Mouse (Mus musculus) neural tube, embryonic 15.5 days (tissue): ENCODE results near the gene Hmg20b. TPM values are rescaled to one million over a fixed set of nuclear protein-coding genes. Genes with fewer than 3 reads are reported as not detected.
A peak's percentile ranks its signal among the peaks of the same experiment; 100 is the strongest.

Experiments
- ATAC-seq: fragments of 200-750 bp; cut with Nextera tagmentation; 2 replicates; pipeline ENCODE4 v1.8.0; 2017; ENCODE audit warnings: mild to moderate bottlenecking, moderate TSS enrichment, moderate library complexity; ENCODE audit not compliant: low FRiP score
- H3K27ac ChIP-seq: fragments of 300-500 bp; sonication (generic); replicated peaks from 2 replicates; pipeline ENCODE4 v1.5.1; 2015; ENCODE audit warnings: mild to moderate bottlenecking, inconsistent platforms
- H3K27me3 ChIP-seq: fragments of 300-500 bp; sonication (generic); replicated peaks from 2 replicates; pipeline ENCODE4 v1.6.1; 2015; ENCODE audit warnings: inconsistent platforms
- H3K36me3 ChIP-seq: fragments of 300-500 bp; sonication (generic); 2 replicates; pipeline ENCODE4 v1.6.1; 2015; ENCODE audit warnings: inconsistent platforms
- H3K4me1 ChIP-seq: fragments of 300-500 bp; sonication (generic); 2 replicates; pipeline ENCODE4 v1.6.1; 2015; ENCODE audit warnings: inconsistent platforms
- H3K4me2 ChIP-seq: fragments of 300-500 bp; sonication (generic); 2 replicates; pipeline ENCODE4 v1.6.1; 2015; ENCODE audit warnings: inconsistent platforms, mild to moderate bottlenecking, moderate library complexity
- H3K4me3 ChIP-seq: fragments of 300-500 bp; sonication (generic); replicated peaks from 2 replicates; pipeline ENCODE4 v1.5.1; 2015; ENCODE audit warnings: mild to moderate bottlenecking, inconsistent platforms
- H3K9ac ChIP-seq: fragments of 300-500 bp; sonication (generic); replicated peaks from 2 replicates; pipeline ENCODE4 v1.6.1; 2015; ENCODE audit warnings: mild to moderate bottlenecking, inconsistent platforms
- H3K9me3 ChIP-seq: fragments of 300-500 bp; sonication (generic); replicated peaks from 2 replicates; pipeline ENCODE4 v1.6.1; 2016; ENCODE audit warnings: inconsistent platforms
- WGBS: fragments of 180-500 bp; shearing (Covaris S2); methylation state at CpG from one replicate; pipeline ENCODE4 v1.1.7; 2015; ENCODE audit warnings: mixed read lengths; 5-methylcytosine and 5-hydroxymethylcytosine counted together
- polyA plus RNA-seq: library from polyadenylated mRNA; unstranded; fragments of >200 nt; fragmentation: Nextera tagmentation; extraction: Ambion mirVana; gene quantifications from 2 replicates; pipeline ENCODE4 v1.2.1, GENCODE M21; 2015

The Hmg20b gene
- 31.0 and 48.9 TPM in 2 replicates for polyA plus RNA-seq

- Histone ChIP-seq H3K4me3 (peak within 1 kb of the TSS; percentile 65), H3K27me3 (peaks cover 14% of the 10 kb centered on the region), H3K9ac (peak within 1 kb of the TSS; percentile 62), H3K36me3 (no peaks in the 10 kb centered on the region), H3K27ac (peak within 1 kb of the TSS; percentile 83), H3K4me2 (peak within 1 kb of the TSS; percentile 95), H3K4me1 (peaks cover 29% of the 10 kb centered on the region), H3K9me3 (no peaks in the 10 kb centered on the region)
- WGBS = under 1% methylated on average over 54 of the region's 54 CpGs
- peak; percentile 94 for ATAC-seq
These were observed at the start of gene Hmg20b for GRCm38 (mm10) chr10:81350351-81351063. TSS of gene Hmg20b (minus strand) at chr10:81350480.

- Histone ChIP-seq H3K4me1 (peaks cover 53% of the 10 kb centered on the region), H3K9ac (no peak overlapping the region), H3K36me3 (peaks cover 31% of the 10 kb centered on the region), H3K27ac (no peak overlapping the region), H3K27me3 (no peaks in the 10 kb centered on the region), H3K4me2 (peak overlapping the region; percentile 8; the same call in 1 of the 2 replicates), H3K9me3 (no peaks in the 10 kb centered on the region), H3K4me3 (no peak overlapping the region)
- 75% methylated on average over 18 of the region's 18 CpGs for WGBS
- no peak for ATAC-seq
These were observed 49.6 kb upstream of the Hmg20b start for GRCm38 (mm10) chr10:81399798-81400308.

DNA sequence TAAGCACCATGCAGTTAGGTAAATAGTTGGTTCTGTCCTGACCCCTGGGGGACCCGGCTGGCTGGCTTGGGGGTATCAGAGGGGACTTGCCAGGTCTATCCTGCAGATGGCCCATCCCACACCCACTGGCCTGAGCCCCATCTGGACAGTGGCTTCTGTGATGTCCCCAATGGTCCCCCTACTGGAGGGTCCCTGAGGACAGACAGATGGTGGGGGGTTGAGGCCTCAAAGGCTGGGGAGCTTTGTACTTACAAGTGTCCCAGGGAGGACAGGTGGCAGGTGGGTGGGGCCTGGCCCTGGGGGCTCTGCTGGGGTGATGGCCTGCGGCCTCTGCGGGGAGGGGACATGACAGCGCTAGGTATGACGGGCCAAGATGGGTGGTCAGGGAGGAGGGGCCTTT, 49.0 kb upstream of the Hmg20b start:
- Histone ChIP-seq H3K9ac (no peak overlapping the region), H3K36me3 (peaks cover 26% of the 10 kb centered on the region), H3K27ac (no peak overlapping the region), H3K4me3 (no peak overlapping the region), H3K4me1 (peaks cover 53% of the 10 kb centered on the region), H3K4me2 (no peak overlapping the region), H3K27me3 (no peaks in the 10 kb centered on the region), H3K9me3 (no peaks in the 10 kb centered on the region)
- WGBS = 69% methylated on average over 5 of the region's 5 CpGs
- ATAC-seq = no peak

- no peak for ATAC-seq
- Histone ChIP-seq H3K27ac (peak overlapping the region; percentile 48), H3K4me1 (peaks cover 48% of the 10 kb centered on the region), H3K36me3 (peaks cover 23% of the 10 kb centered on the region), H3K27me3 (no peaks in the 10 kb centered on the region), H3K4me2 (no peak overlapping the region), H3K9me3 (no peaks in the 10 kb centered on the region), H3K9ac (no peak overlapping the region), H3K4me3 (no peak overlapping the region)
- WGBS = 57% methylated on average over 5 of the region's 5 CpGs
These were observed 46.5 kb upstream of the Hmg20b start for GRCm38 (mm10) chr10:81396749-81397148.

DNA sequence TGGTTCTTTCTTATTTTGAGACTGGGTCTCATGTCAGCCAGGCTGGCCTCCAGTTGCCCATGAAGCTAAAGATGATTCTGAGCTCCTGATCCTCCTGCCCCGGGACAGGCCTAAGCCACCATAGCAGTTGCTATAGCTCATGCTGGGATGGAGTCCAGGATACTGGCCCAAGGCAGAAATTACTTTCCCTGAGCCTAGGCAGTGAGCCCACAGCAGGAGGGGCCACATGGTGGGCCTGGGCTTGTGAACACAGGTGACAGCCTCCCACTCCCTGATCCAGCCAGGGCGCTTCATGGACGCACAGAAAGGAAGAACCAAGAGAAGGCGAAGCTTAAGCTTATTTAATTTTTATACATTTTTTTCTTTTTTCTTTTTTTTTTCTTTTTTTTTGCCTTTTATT, 45.6 kb upstream of the Hmg20b start:
- no peaks in the 10 kb centered on the region for H3K27me3 ChIP-seq
- no peak overlapping the region for H3K4me3 ChIP-seq
- peak overlapping the region; percentile 48 for H3K27ac ChIP-seq
- no peaks in the 10 kb centered on the region for H3K9me3 ChIP-seq
- H3K36me3 ChIP-seq = peaks cover 28% of the 10 kb centered on the region
- WGBS = 78% methylated on average over 4 of the region's 4 CpGs
- no peak overlapping the region for H3K9ac ChIP-seq
- no peak for ATAC-seq
- no peak overlapping the region for H3K4me2 ChIP-seq
- H3K4me1 ChIP-seq = peaks cover 40% of the 10 kb centered on the region

- WGBS = 16% methylated on average over 5 of the region's 5 CpGs
- Histone ChIP-seq H3K4me3 (no peak overlapping the region), H3K27me3 (no peaks in the 10 kb centered on the region), H3K9me3 (no peaks in the 10 kb centered on the region), H3K4me2 (no peak overlapping the region), H3K4me1 (peaks cover 38% of the 10 kb centered on the region), H3K27ac (no peak overlapping the region), H3K9ac (no peak overlapping the region), H3K36me3 (peaks cover 21% of the 10 kb centered on the region)
- no peak for ATAC-seq
These were observed 44.8 kb upstream of the Hmg20b start for GRCm38 (mm10) chr10:81395127-81395526.

DNA sequence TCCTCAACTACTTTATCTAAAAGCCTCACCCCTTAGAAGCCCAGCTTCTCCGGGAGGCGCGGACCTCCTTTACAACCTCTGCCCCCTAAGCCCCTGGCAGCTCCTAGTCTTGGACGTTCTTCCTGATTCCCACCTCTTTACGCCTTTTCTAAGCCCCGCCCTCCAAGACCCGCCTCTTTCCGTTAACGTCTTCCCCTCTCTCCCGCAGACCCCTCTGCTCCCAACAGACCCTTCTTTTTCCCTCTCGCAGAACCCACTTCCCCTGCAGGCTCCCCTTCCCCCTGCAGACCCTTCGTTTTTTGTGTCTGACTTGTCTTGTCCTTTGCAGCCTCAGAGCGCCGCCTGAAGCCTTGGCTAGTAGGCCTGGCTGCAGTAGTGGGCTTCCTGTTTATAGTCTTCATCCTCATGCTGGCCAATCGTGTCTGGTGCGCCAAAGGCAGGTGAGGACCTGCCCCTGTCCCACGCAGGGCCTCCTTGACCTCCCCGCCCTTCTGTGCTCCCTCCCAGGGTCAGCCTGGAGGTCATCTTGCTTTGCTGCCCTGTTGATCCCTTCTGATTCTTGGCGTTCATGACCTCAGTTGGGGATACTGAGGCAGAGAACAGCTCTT, 43.3 kb upstream of the Hmg20b start:
- Histone ChIP-seq H3K4me1 (peaks cover 45% of the 10 kb centered on the region), H3K4me3 (peak overlapping the region; percentile 17; the same call in 1 of the 2 replicates), H3K36me3 (peaks cover 12% of the 10 kb centered on the region), H3K9ac (peak overlapping the region; percentile 17; the same call in 1 of the 2 replicates), H3K4me2 (peak overlapping the region; percentile 50), H3K27me3 (no peaks in the 10 kb centered on the region), H3K27ac (0 out of 2 replicates have a peak overlapping the region, but pooled peaks have one; percentile 13), H3K9me3 (no peaks in the 10 kb centered on the region)
- no peak for ATAC-seq
- WGBS = 12% methylated on average over 19 of the region's 19 CpGs

GRCm38 (mm10) chr10:81392781-81393185, 42.5 kb upstream of the Hmg20b start, which contains the start of gene Smim24:
TSS of gene Smim24 (plus strand) at chr10:81393051.
- Histone ChIP-seq H3K4me3 (peak within 1 kb of the TSS; percentile 17; the same call in 1 of the 2 replicates), H3K4me1 (peaks cover 43% of the 10 kb centered on the region), H3K4me2 (peak within 1 kb of the TSS; percentile 50), H3K27ac (0 out of 2 replicates have a peak within 1 kb of the TSS, but pooled peaks have one; percentile 13), H3K9ac (peak within 1 kb of the TSS; percentile 17; the same call in 1 of the 2 replicates), H3K9me3 (no peaks in the 10 kb centered on the region), H3K36me3 (peaks cover 20% of the 10 kb centered on the region), H3K27me3 (no peaks in the 10 kb centered on the region)
- ATAC-seq = no peak
- WGBS = 69% methylated on average over 14 of the region's 14 CpGs

GRCm38 (mm10) chr10:81392270-81392669, 42.0 kb upstream of the Hmg20b start:
- H3K9ac ChIP-seq = no peak overlapping the region
- ATAC-seq = no peak
- peaks cover 38% of the 10 kb centered on the region for H3K4me1 ChIP-seq
- WGBS = 89% methylated on average over 6 of the region's 6 CpGs
- no peaks in the 10 kb centered on the region for H3K27me3 ChIP-seq
- no peak overlapping the region for H3K4me3 ChIP-seq
- no peak overlapping the region for H3K27ac ChIP-seq
- H3K9me3 ChIP-seq = no peaks in the 10 kb centered on the region
- peaks cover 21% of the 10 kb centered on the region for H3K36me3 ChIP-seq
- no peak overlapping the region for H3K4me2 ChIP-seq

GRCm38 (mm10) chr10:81390678-81390965, 40.3 kb upstream of the Hmg20b start:
- 92% methylated on average over 13 of the region's 13 CpGs for WGBS
- no peak for ATAC-seq

DNA sequence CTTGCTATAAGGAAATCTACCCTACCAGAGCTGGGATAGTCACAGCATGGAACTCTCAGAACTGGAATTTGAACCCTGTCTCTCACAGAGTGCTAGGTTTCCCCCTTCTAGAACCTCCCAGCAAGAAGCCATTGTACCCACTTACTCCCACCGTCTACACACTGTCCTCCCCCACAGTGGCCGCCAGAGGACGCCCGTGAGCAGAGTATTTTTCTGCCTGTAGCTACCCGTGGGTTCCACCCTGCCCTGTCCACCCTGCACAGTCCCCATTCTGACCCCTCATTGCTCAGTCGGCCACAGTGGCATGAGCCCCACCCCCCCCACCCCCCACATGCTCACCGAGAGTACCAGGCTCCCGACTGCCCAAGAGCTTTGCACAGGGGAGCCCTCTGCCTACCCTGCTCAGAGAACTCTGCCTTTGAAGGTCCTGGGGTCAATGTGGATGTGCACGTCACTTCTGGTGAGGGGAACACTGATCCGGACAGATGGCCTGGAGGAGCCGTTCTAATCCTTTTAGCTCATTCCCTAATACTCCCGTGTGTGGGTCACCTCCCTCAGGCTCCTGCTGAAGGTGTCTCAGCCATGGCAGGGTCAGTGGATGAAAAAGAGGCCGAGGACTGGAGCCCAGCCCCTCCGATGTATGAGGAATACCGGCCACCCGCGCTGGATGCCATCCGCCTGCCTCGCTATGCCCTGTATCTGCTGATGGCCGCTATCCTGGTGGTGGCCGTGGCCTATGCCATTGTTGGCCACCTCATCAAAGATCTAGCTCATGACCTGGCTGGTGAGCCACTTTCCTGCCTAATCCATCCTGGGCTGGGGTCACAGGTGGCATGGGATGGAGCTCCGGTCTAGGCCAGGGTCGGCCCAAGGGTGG, 39.8 kb upstream of the Hmg20b start:
- 64% methylated on average over 23 of the region's 23 CpGs for WGBS
- Histone ChIP-seq H3K27ac (peak overlapping the region; percentile 3; the same call in 1 of the 2 replicates), H3K9ac (peak overlapping the region; percentile 0; the same call in 1 of the 2 replicates)

More at GRCm38 (mm10) chr10:81390678-81390965, 40.3 kb upstream of the Hmg20b start:
- Histone ChIP-seq H3K9ac (0 out of 2 replicates have a peak overlapping the region, but pooled peaks have one; percentile 0), H3K36me3 (peaks cover 35% of the 10 kb centered on the region), H3K27ac (no peak overlapping the region), H3K27me3 (no peaks in the 10 kb centered on the region), H3K4me1 (peaks cover 38% of the 10 kb centered on the region), H3K9me3 (no peaks in the 10 kb centered on the region), H3K4me2 (no peak overlapping the region), H3K4me3 (no peak overlapping the region)

More for the DNA sequence above, 39.8 kb upstream of the Hmg20b start:
- Histone ChIP-seq H3K9me3 (no peaks in the 10 kb centered on the region), H3K27me3 (no peaks in the 10 kb centered on the region), H3K4me2 (no peak overlapping the region), H3K36me3 (peaks cover 35% of the 10 kb centered on the region), H3K4me3 (no peak overlapping the region), H3K4me1 (peaks cover 43% of the 10 kb centered on the region)
- ATAC-seq = peak; percentile 26; the same call in 1 of the 2 replicates
